Mouse (Mus musculus) heart, postnatal 4 days (tissue): ENCODE results near the gene Scgb1c1. TPM values are rescaled to one million over a fixed set of nuclear protein-coding genes. Genes with fewer than 3 reads are reported as not detected.
"Not testable (repeated sequence)": the region's sequence is repeated elsewhere in the genome, so short reads cannot be mapped to it uniquely, and the experiment has no call there.

Experiments used
- DNase-seq: peaks from one replicate; pipeline ENCODE4 v3.0.0; 2021
- total RNA-seq, 2 experiments: library from RNA; stranded (reverse); gene quantifications; 2 replicates each; pipeline ENCODE4 v1.2.3; 2021

The Scgb1c1 gene
- total RNA-seq, 2 experiments from 2014 or later = 9.7 to 10.6 TPM

DNA sequence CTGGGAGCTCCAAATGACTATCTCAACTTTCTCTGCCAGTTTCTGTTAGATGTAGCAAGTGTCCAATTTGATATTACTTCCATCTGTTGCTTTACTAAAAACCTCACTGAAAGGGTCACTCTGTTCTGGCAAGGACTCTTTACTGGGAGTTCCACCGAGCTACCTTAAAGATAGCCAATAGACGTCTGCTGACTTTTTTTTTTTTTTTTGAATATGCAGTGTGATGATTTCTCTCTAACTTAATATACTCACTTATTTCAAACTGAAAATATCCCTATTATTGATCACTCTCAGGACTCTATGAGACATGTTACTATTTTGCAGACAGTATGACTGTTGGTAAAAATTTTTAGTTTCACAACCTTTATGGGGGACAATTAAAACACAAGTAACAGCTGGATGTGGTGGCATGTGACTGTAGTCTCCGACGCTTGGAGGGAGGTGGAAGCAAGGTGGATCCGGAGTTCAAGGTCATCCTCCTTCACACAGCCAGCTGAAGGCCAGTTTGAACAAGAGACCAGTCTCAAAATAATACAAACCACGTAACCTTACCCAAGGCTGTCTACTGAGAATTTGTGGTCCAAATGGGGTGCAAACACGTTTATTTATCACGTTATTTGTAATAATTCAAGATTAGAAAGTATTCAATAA is 35.6 kb downstream of the Scgb1c1 start:
- no peak for DNase-seq

DNA sequence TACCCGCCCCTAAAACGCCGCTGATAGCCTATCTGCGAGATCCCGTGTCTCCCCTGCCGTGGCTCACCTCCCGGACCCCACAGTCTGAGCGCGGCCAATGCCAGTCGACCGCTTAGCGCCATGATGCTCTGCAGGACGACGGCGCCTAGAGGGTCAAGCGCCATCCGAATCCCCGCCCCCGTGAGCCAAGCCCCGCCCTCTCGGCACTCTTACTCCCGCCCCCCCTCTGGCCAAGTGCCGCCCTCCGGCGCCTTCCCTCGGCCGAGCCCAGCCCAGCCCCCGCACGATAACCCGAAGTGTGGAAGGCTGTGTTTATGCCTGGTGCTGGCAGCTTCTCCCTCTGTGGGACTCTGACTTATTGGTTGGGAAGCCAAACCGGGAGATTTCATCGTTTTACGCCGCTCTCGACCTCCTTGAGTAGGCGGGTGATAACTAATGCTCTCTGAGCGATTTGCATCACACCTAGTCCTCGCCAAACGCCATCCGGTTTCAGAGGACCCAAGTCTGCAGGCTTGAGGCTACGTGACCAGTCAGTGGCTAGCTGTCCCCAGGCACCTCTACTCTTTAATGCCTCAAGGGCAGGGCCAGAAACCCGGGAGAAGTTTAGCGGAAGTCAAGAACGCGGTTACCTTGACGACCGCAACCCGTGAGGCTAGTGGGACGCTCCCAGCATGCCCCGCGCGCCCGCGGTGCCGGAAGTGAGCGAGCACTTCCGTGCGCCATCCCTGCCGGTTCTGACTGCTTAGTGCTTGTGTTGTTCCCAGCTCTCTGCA is 36.5 kb downstream of the Scgb1c1 start, which contains the start of the genes Psmd13 and Sirt3:
Gene Psmd13 (plus strand): TSS at position 273 of the 773 bp plus-strand sequence.
Gene Sirt3 (minus strand): TSS at position 614 of the 773 bp plus-strand sequence.
- peak; percentile 96 for DNase-seq

DNA sequence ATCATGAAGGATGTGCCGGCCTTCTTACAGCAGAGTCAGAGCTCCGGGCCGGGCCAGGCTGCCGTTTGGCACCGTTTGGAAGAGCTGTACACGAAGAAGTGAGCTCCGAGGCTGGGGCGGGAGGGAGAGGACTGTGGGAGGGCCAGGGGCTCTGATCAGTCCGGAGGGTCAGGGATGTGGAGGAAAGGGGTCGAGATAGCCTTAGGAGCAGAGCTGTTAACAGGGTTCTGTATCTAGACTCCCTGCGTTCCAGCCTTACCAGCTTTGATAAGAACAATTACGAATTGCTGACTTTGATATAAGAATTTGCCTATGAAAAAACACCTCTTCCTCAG is 37.1 kb downstream of the Scgb1c1 start:
- DNase-seq = no peak

DNA sequence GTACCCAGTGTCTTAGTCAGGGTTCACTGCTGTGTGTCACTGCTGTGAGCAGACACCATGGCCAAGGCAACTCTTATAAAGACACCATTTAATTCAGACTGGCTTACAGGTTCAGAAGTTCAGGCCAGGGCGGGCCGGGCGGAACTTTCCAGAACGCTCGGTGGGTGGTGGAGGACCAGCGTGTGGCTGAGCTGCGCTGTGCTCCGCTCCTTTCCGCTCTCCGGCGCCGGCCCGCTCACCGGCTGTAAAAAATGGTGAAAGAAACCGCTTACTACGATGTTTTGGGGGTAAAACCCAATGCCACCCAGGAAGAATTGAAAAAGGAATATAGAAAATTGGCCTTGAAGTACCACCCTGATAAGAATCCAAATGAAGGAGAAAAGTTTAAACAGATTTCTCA is 45.3 kb downstream of the Scgb1c1 start:
- not testable (repeated sequence) for DNase-seq

DNA sequence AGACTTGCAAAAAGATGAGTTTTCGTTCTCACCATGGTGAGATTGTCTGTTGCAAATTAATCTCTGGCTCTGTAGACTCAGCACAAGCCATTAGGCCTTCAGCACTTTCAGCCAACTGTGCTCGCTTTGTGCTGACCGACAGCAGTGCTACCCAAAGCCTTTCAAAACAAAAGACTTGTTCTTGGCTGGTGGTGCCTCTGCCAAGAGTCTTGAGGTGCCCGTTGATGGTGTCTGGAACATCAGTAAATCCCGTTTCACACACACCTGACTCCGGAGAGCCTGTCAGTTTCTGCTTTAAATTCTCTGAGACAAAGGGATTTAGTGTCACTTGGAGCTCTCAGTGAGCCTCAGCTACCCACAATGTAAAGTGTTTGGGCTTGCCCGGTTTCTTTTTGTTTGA is 48.7 kb downstream of the Scgb1c1 start:
- DNase-seq = no peak

DNA sequence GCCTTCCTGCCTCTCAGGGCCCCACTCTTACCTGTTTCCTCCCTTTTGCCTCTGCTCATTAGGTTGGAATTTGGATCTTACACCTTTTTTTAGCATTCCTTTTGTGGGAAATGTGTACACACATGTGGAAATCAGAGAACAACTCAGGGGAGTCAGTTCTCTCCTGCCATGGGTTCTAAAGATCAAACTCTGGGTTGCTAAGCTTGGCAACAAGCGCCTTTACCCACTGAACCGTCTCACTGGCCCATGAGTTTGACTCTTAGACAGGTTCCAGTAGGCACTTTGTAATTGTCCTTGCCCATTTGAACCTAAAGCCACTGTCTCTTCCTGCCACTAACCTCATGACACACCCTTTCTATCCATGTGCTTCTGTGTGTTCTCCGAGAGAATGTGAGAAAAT is 49.3 kb downstream of the Scgb1c1 start:
- no peak for DNase-seq

Other genes starting within 250 kb of the Scgb1c1 start
- not detected for gene Olfr46, start 244.3 kb upstream of the Scgb1c1 start, total RNA-seq
- not detected for gene Olfr61, start 216.6 kb upstream of the Scgb1c1 start, total RNA-seq
- gene Olfr53, start 199.1 kb upstream of the Scgb1c1 start, total RNA-seq = not detected
- not detected for gene Olfr539, start 185.6 kb upstream of the Scgb1c1 start, total RNA-seq
- gene Olfr45, start 163.6 kb upstream of the Scgb1c1 start, total RNA-seq = not detected
- not detected for gene Olfr541, start 148.3 kb upstream of the Scgb1c1 start, total RNA-seq
- gene Cyp2e1, start 81.8 kb upstream of the Scgb1c1 start, total RNA-seq = under 1 TPM in 1 of 2 experiments, not detected in 1; 0.24 TPM
- gene Syce1, start 57.7 kb upstream of the Scgb1c1 start, total RNA-seq = under 1 TPM; 0.18 to 0.24 TPM
- under 1 TPM; 0.76 to 0.97 TPM for gene Zfp941, start 23.4 kb upstream of the Scgb1c1 start, total RNA-seq
- gene Urah, start 10.5 kb upstream of the Scgb1c1 start, total RNA-seq = not detected
- gene Odf3, start 2.3 kb downstream of the Scgb1c1 start, total RNA-seq = not detected
- gene Gm45785, start 10.8 kb downstream of the Scgb1c1 start, total RNA-seq = under 1 TPM in 1 of 2 experiments, not detected in 1; 0.29 TPM
- gene Ric8a, start 11.4 kb downstream of the Scgb1c1 start, total RNA-seq = 10 to 100 TPM; 25.2 to 32.3 TPM
- gene Bet1l, start 12.0 kb downstream of the Scgb1c1 start, total RNA-seq = 10 to 100 TPM; 13.5 to 15.9 TPM
- 100 to 1,000 TPM; 119 to 120 TPM for gene Psmd13, start 36.4 kb downstream of the Scgb1c1 start, total RNA-seq
- 10 to 100 TPM; 45.1 to 49.1 TPM for gene Sirt3, start 36.8 kb downstream of the Scgb1c1 start, total RNA-seq
- gene Cox8b, start 54.9 kb downstream of the Scgb1c1 start, total RNA-seq = 1,000 to 10,000 TPM; 1,034 to 1,156 TPM
- not detected for gene Nlrp6, start 75.4 kb downstream of the Scgb1c1 start, total RNA-seq
- gene Pgghg, start 95.8 kb downstream of the Scgb1c1 start, total RNA-seq = 1 to 10 TPM; 8.4 to 8.7 TPM
- gene Ifitm5, start 104.7 kb downstream of the Scgb1c1 start, total RNA-seq = 1 to 10 TPM in 1 of 2 experiments, under 1 TPM in 1; 0.72 to 1.4 TPM
- not detected for gene Gm45717, start 110.4 kb downstream of the Scgb1c1 start, total RNA-seq
- gene Ifitm2, start 110.4 kb downstream of the Scgb1c1 start, total RNA-seq = 100 to 1,000 TPM; 178 to 182 TPM
- 1 to 10 TPM; 2.6 to 3.0 TPM for gene Ifitm1, start 121.7 kb downstream of the Scgb1c1 start, total RNA-seq
- 10 to 100 TPM; 79.3 to 83.8 TPM for gene Ifitm3, start 165.2 kb downstream of the Scgb1c1 start, total RNA-seq
- under 1 TPM in 1 of 2 experiments, not detected in 1; 0.56 TPM for gene Ifitm6, start 172.4 kb downstream of the Scgb1c1 start, total RNA-seq
- not detected for gene Gm17387, start 183.6 kb downstream of the Scgb1c1 start, total RNA-seq
- gene B4galnt4, start 215.6 kb downstream of the Scgb1c1 start, total RNA-seq = under 1 TPM; 0.26 to 0.54 TPM
- gene Pkp3, start 232.7 kb downstream of the Scgb1c1 start, total RNA-seq = under 1 TPM in 1 of 2 experiments, not detected in 1; 0.23 TPM